Mouse (Mus musculus): ENCODE results near the gene Ahrr. TPM values are rescaled to one million over a fixed set of nuclear protein-coding genes. Genes with fewer than 3 reads are reported as not detected.
A peak's percentile ranks its signal among the peaks of the same experiment; 100 is the strongest.

Gene Ahrr
- total RNA-seq (2022): 1 to 10 TPM in 3 of 4 experiments, under 1 TPM in 1; 0.85 to 2.0 (median 1.2) TPM

DNA sequence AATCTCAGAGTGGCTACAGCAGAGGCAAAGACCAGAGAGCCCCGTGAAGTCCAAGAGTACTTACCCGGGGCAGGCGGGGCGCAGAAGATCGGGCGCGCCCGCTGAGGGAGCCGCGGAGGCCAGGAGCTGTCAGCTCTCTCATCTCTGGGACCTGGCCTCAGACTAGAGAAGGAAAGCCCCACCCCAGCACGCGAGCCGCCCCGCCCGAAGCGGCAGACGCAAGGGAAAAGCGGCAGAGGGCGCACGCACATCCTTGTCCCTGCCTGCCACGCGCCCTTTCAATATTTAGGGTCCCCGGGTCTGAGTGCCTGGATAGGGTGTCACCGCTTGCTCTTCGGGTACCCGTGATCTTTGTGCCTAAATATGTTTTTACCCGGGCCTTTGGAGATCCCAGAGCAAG is at the start of gene Ahrr:
Gene Ahrr (minus strand): TSS at position 165 of the 400 bp plus-strand sequence.
- DNase-seq (ENCODE audit: low spot score in 2 of 2): no peak

- DNase-seq (ENCODE audit: low spot score in 2 of 2): no peak
These were observed 48.9 kb upstream of the Ahrr start for GRCm38 (mm10) chr13:74341036-74341435.

- no peak for DNase-seq (ENCODE audit: low spot score in 2 of 2)
These were observed 37.2 kb upstream of the Ahrr start for GRCm38 (mm10) chr13:74329321-74329720.

DNA sequence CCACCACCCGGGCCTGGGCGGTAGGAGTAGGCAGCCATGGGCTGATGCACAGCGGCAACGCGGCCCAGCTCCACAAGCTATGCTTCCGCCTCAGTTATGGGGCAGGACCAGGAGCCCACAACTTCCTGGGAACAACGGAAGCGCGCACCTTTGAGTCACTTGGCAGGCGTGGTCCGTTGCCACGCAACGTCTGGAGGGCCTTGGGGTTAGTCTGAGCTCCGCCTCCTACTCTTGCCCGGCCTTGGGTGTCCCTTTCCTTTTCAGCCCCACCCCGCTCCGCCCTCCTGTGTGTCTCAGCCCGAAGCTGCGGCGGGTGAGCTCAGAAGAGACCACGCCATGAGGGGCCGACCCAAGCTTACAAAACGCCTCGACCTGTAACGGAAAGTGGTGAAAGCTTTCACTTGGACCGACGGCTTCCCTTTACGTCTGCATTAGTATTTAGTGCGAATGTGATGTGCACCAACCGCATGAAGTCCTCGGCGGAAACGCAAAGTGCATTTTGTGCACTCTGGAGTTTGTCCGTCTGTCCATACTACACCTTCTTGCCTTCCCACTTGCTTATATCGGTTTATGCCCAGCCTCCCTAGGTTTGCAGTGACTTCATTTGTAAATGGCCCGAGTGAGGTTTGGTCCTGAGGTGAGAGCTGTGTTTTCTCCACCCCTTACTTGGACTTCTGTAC is 25.2 kb upstream of the Ahrr start, which contains the start of gene Pdcd6:
Gene Pdcd6 (minus strand): TSS at position 411 of the 680 bp plus-strand sequence.
- DNase-seq (ENCODE audit: low spot score in 2 of 2): peak; percentile 75 to 92

DNA sequence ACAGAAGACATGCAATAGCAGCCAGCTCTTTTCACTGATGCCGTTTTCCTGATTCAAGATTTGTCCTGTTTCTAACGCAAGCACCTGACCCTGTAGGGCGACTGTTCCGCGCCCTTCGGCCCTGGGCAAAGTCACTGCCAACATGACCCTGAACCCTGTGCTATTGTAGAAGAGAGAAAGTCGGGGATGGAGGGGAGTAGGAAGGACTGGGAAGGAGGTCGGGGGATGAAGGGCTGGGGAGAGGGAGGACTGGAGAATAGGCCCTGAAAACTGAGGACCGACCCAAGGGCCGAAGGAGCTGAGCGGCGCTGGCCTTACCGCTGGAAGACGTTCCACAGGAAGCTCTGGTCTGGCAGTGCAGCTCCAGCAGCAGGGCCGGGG is 24.6 kb upstream of the Ahrr start:
- no peak for DNase-seq (ENCODE audit: low spot score in 2 of 2)

GRCm38 (mm10) chr13:74316386-74316785 is 24.3 kb upstream of the Ahrr start:
- no peak for DNase-seq (ENCODE audit: low spot score in 2 of 2)

- DNase-seq (ENCODE audit: low spot score in 2 of 2): no peak
These were observed 22.5 kb upstream of the Ahrr start for GRCm38 (mm10) chr13:74314616-74315015.

GRCm38 (mm10) chr13:74305780-74306179 is 13.6 kb upstream of the Ahrr start:
- DNase-seq (ENCODE audit: low spot score in 2 of 2): no peak

GRCm38 (mm10) chr13:74305380-74305779 is 13.2 kb upstream of the Ahrr start:
- DNase-seq (ENCODE audit: low spot score in 2 of 2): no peak

- DNase-seq (ENCODE audit: low spot score in 2 of 2): no peak
These were observed 10.2 kb upstream of the Ahrr start for GRCm38 (mm10) chr13:74302050-74303037.

- peak in 1 of 2 experiments; percentile 6 for DNase-seq (ENCODE audit: low spot score in 2 of 2)
These were observed 9.5 kb upstream of the Ahrr start for GRCm38 (mm10) chr13:74301607-74301984.

GRCm38 (mm10) chr13:74300925-74301606 is 8.9 kb upstream of the Ahrr start:
- peak; percentile 26 to 69 for DNase-seq (ENCODE audit: low spot score in 2 of 2)

- DNase-seq (ENCODE audit: low spot score in 2 of 2): no peak
These were observed 4.2 kb upstream of the Ahrr start for GRCm38 (mm10) chr13:74296376-74296775.

GRCm38 (mm10) chr13:74289646-74290045 is 2.5 kb downstream of the Ahrr start:
- no peak for DNase-seq (ENCODE audit: low spot score in 2 of 2)

DNA sequence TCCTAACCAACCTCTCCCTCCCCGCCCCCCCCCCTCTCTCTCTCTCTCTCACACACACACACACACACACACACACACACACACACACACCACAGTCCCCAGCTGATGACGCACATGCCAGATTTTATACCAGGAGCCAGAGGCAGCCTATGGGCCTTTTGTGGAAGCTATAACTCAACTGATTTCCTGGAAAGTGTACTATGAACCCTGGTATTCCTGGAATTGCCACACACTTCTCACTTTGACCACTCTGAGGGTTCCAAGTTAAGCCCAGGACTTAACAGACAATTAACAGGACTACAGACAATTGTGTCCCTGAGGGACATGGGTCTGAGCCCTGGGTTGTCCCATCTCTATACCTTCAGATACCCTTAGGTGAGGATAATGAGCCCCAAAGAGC is 9.8 kb downstream of the Ahrr start:
- no peak for DNase-seq (ENCODE audit: low spot score in 2 of 2)

GRCm38 (mm10) chr13:74275726-74276125 is 16.4 kb downstream of the Ahrr start:
- DNase-seq (ENCODE audit: low spot score in 2 of 2): no peak

- peak in 1 of 2 experiments; percentile 5 for DNase-seq (ENCODE audit: low spot score in 2 of 2)
These were observed 31.7 kb downstream of the Ahrr start for GRCm38 (mm10) chr13:74260231-74260992.

GRCm38 (mm10) chr13:74259460-74260230 is 32.5 kb downstream of the Ahrr start:
- DNase-seq (ENCODE audit: low spot score in 2 of 2): peak in 1 of 2 experiments; percentile 13

DNA sequence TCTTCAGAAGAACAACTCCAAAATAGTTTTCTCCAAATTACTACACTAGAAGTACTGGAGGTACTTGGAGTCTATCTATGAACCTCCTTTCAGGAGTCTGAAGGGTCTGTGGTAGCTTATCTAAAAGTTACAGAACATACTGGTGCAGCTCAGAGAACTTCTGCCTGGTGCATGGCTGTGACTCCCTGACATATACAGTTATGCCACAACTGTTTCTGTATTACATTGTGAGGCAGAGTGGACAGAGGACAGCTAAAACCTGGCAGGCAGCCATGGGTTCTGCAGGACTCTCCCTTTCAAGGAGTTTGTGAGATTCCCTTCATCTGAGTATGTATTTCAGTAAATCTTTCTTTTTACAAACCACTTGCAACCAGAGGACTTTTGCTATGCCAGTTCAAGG is 45.6 kb downstream of the Ahrr start:
- DNase-seq (ENCODE audit: low spot score in 2 of 2): no peak

GRCm38 (mm10) chr13:74245899-74246231 is 46.3 kb downstream of the Ahrr start:
- DNase-seq (ENCODE audit: low spot score in 2 of 2): no peak
